Mouse (Mus musculus) kidney, postnatal 4 days (tissue): Measurements from ENCODE around the gene Klhl5.

ENCODE experiments used
- DNase-seq, 2 experiments: peaks; one replicate each; pipeline ENCODE4 v3.0.0; 2021; ENCODE audit warnings: mixed read lengths in 2 of 2

The Klhl5 gene

DNA sequence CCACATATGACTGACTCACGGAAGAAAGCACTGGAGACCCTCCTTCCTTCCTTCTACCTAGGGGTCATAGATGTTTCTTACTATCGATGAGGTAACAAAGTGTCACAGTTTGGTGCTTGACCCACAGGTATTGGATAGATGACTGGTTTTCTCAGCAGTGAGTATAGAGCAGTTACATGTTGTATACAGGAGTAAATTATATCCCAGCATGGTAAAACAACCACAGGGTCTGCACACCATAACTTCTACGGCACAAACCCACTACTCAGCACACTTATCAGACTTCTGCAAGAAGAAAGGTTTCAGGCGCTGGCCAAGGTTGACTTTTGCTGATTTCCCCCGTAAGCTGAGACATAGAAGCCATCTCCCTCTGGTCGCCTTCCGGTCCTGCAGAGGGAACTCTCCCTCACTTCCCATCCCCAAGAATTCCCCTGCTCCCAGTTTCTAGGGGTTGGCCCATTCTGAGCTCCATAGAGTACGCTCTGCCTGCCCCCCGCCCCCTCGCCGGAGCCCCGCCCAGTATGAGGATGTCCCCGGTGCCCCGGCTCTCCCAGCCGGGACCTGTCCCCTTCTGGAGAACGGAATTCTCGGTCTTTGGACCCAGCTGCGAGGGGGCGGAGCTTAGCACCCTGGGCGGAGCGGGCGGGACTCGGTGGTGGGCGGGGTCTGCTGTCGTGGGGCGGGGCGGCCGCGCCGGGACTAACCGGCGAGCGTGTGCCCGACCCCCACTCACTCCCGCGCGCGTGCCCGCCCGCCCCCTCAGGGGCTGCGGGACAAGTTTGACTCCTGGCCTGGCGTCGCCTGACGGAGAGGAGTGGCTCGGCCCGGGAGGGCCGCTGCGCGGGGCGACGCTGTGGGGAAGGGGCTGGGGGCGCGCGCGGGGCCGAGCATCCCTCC lies at the start of gene Klhl5:
Klhl5 (plus strand) TSS at position 664 of the 897 bp plus-strand sequence.
- peak; percentile 98 for DNase-seq

DNA sequence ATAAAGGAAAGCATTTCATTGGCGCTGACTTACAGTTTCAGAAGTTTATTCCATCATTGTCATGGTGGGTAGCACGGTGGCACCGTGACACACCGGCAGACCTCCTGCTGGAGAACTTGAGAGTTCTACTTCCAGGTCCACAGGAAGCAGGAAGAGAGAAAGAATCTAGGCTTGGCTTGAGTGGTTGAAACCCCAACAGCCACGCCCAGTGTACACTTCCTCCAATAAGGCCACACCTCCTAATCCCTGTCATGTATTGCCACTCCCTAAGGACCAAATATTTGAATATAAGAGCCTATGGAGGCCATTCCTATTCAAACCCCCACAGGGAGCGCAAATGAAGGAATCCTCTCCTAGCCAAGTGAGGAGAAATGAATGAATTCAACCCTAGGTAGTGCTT lies 49.7 kb upstream of the Klhl5 start:
- DNase-seq, result no peak

DNA sequence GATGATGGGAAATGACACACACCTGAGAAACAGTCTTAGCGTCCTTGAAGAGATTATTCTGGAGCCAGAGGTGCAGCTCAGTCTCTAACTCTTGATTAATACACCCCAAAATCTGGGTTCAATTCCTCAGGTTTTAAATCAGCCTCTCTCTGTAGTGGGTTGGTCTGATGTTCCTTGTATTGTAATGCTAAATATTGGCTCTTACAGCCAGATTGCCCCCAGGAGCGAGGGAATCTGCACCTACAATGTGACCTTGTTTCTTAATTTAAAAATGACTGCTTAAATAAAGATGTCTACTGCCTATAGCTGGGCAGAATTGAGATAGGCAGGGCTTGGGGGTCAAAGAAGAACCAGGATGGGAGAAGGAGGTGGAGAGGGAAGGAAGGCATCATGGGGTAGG lies 47.5 kb upstream of the Klhl5 start:
- no peak for DNase-seq

DNA sequence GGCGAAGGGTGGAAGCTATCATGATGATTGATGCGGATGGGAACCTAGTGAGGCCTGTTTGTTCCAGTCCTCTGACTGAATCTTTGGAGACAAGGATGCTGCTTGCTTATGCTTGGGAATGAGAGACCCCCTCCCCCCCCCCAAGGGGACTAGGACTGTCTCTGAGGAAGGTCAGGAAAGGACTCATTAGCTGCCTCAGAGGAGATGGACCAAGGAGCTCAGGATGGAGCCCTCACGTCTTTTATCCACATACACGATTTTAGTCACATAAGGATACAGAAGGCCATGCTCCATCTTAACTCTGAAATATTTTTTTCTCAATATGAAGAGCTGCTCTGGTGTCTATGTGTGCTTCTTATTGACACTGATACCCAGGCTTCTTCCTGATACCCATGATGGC lies 45.1 kb upstream of the Klhl5 start:
- DNase-seq, result no peak

DNA sequence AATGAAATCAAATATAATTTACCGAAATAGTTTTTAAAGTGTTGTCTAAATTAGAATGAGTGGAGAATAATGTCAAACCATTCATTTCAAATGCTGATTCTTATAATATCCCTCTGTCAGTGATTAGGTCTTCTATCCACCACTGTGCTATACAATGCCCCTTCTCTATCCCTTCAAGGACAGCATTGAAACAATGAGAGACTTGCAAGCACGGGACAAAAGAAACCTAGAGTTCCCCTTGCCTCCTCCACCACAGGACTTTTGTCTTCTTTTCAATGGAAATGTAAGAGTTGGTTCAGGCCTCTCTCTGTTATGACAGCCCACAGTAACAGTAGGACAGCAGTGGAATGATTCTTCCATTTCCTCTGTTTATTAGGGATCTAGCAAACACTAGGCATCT lies 44.1 kb upstream of the Klhl5 start:
- no peak for DNase-seq

DNA sequence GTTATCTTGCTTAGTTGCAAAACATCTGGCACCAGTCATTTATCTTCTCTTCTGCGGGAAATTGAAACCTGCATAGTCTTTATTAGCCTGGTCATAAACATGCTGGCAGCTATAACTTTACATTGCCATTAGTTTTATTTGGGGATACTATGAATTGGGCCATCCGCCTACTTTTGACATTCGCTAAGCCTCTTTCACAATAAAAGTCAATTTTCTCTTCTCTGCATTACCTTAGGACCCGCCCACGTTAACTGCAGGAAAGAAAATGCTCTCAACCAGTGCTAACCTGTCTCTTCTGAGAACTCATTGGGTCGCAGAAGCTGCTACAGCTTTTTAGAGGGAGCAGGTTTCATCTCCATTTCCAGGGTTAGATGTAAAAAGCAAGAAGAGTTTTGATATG lies 39.2 kb upstream of the Klhl5 start:
- no peak for DNase-seq

DNA sequence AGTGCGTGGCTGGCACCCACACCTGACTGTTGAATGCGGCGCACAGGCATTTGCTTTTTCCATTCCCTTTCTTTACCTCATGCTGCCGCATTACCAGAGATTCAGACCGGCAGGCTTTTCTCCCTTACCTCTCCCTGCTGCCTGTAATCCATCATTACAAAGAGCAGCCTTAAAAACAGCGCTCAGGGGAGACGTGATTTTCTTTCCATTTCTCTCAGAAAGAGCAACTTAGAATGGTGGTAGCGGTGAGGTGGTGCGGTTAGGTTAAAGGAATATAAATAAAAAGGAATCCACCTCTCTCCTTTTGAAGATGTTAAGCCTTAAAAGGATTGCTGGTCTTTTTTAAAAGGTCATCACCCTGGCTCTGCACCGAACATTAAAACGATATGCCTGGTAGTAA lies 37.5 kb upstream of the Klhl5 start:
- DNase-seq, result no peak

DNA sequence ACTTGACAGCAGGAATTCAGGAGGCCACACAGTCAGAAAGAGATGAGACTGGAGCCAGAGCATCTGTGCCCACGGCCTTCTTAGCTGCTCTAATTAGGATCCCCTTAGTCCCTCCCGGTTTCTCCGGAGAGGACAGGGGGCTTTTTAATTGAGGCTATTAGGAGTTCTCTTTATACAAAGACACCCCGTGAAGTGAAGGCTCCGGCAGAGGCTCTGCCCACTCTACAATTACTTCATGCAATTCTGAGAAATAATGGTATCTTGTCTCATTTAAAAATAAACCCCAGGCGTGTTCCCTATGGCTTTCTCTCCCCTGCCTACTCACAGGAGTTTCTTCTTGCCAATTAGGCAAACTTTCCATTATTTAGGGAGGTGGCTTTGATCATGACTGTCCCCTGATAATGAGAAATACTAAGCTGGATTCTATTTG lies 35.6 kb upstream of the Klhl5 start:
- no peak for DNase-seq

DNA sequence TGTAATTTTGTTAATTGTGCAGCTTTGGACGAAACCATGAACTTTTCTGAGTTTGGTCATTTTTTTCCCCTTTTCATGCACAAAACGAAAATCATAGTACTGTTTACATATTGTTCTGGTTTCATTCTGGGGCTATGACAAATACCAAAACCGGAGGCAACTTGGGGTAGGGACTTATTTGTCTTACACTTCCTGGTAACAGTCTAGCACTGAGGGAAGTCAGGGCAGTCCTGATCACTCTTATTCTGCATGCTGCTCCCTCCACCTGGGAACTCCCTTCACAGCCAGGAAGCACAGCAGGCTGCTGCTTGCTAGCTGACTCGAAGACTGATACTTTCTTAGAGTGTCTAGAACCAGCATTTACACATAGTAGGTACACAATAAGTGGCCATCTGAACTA lies 34.1 kb upstream of the Klhl5 start:
- no peak for DNase-seq

DNA sequence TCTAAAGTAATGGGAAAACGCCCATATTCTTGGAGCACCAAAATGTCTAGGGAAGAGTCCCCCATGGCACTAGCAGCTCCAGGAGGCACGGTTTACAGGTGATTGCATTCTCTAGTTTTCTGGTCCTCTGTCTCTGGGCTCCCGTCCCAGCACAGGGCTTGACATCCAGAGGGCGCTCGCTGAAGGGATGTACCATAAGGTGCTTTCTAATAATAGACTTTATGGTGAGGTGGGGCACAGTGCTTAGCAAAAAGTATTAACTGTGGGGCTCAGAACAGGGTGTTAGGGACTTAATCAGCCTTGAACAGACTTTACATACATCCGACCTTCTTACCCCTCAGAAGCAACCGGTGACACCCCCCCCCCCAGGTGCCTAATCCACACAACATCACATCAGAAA lies 32.6 kb upstream of the Klhl5 start:
- peak; percentile 29 to 35 for DNase-seq

DNA sequence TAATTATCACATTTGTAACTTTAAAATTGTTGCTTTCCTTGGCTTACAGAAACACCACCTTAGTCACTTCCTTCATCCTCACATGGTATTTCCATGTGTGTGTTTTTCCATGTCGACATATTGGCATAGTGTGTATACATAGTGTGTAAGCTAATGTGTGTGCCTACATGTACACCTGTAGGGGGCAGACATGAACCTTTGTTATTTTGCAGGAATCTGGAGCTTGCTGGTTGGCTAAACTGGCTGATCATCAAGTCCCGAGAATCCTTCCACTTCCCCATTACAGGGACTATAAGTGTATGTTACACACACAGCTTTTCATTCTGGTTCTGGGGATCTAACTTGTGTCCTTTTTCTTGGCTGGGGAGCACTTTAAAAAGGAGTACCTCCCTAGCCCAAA lies 31.3 kb upstream of the Klhl5 start:
- no peak for DNase-seq

DNA sequence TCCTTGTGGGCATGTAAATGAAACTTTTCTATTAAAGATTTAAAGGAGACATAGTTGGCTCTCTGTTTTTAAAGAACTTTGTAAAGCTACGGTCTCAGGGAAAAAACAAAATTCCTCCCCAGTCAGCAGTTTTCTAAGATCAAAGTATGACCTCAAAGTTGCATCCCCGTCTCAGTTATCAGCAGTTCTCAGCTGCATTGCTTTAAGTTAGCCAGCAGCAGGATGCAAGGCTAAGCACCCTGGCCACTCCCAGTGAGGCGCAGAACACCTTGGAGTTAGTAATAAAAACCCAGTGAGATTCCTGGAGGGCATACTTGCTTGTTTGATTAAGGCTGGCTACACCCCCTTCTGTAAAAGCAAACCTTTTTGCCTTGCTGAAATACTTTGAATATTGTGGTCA lies 30.6 kb upstream of the Klhl5 start:
- DNase-seq, result no peak

DNA sequence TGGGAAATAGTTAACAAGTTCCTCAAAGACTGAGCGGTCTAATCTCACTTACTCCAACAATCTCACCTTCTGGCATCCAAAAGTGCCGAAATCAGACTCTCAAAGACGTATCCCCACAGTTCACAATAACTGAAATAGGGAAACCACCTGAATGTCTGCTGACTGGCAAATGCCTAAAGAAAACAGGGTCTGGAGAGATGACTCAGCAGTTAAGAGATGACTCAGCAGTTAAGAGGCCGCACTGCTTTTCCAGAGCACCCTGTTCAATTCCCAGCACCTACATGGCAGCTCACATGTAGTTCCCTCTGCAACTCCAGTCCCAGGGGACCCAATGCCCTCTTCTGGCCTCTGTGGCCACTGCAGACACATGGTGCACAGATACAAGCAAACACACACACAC lies 29.3 kb upstream of the Klhl5 start:
- DNase-seq, result no peak

DNA sequence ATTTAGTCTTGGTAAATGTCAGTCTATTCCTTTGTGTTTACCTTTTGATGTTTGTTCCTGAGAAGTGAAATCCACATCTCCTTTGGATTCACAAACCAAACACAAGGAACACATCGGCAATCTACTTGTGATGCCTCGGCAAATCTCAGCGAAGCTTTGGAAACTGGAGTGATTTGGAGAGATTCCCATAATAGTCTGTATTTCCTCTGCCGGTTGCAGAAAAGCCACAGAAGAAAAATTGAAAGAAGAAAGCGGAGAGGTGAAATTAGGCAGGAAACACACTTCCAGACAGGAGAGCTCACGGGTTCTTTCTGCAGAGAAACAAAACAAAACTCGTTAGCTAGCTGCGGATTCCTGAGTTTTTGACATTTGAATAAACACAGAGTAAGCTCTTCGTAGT lies 27.5 kb upstream of the Klhl5 start:
- peak in 1 of 2 experiments; percentile 36 for DNase-seq

DNA sequence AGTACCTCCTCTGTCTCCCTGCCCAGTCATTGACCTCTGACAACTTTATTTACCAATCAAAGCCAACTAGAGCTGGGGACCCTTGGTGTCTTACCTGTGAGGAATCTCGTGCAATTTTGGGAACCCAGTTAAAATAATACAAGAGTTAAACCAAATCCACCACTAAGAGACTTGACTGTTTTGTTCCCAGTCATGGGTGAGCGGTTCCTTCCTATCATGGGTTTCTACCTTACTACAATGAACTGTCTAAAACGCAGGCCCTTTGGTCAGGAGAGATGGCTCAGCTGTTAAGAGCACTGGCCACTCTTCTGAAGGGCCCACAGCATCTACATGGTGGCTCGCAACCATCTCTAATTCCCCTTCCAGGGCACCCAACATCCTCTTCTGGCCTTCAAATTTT lies 25.5 kb upstream of the Klhl5 start:
- DNase-seq, result no peak

DNA sequence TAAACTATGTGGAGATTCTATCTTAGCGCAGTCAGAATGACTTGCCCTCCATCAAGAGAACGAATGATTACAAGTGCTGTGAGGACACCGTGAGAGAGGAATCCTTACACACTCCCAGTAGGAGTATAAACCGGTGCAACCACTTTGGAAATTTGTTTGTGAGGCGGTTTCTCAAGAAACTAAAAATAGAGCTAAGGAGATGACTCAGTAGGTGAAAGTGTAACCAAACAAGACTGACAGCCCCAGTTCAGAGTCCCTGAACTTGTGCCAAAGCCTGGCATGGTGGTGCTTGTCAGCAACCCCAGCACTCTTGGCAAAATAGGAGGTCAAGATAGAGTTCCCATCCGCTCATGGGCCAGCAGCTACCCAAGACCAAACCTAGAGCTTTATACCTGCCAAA lies 20.8 kb upstream of the Klhl5 start:
- peak in 1 of 2 experiments; percentile 24 for DNase-seq

DNA sequence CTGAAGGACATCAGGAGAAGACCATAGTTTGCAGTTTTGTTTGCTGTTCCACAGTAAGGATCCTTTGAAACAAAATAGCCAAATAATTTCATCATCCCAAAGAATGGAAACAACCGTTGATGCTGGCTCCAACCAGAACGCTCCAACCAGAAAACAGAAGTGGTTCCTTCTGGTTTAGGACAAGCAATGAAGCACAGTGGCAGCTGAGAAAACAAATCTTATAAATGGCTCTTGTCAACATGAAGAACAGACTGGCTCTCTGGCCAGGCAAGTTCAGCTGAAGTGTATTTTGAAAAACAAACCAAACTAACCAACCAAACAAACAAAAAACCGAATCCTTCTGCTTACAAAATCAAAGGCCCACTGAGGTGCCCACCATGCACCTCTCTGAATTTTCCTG lies 17.6 kb upstream of the Klhl5 start:
- DNase-seq, result no peak

DNA sequence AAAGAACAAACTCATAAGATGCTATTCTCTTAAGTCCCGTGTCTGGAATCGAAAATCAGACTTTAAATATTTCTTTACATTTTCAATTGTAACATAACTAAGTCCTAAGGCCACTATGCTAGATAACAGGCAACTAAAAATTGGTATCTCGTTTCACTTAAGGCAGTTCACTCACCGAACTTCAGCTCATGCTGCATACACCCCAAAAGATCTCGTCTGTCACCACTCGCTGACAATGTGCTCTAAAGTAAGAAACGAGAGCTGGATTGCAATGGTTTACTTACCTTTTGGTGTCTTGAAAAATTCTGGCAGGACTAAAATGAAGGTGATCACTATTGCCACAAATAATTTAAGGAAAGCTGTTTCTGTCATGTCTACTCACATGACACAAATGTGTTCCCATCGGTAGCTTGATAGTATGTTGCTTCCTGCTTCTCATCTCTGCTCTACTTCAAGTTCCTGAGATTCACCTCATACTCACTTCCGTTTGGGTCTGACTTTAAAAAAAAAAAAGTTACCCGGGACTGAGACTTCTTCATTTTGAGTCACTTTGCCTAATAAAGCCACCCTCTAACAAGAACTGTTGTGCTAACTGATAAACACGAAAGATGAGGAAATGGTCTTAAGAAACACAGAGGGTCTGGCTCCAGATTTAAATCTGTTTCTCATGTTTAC lies 16.0 kb upstream of the Klhl5 start:
- DNase-seq, result no peak

DNA sequence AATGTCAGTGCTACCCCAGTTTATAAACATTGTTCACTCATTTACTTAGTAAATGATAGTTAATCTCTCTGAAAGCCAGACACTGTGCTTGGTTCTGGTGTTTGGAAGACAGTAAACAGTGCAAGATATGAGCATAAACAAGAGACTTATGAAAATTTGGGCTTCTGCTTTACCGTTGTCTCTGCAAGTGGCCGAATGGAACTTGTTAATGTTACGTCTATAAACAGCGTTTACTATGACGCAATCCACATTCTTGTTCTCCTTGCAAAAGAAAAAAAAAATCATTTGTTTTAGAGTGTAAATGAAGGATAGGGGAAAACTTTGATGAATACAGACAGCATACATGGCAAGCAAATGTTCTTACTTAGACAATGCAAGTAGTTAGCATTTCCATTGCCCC lies 15.4 kb upstream of the Klhl5 start, which contains the start of gene Tmem156:
Tmem156 (minus strand) TSS at position 212 of the 400 bp plus-strand sequence.
- no peak for DNase-seq

DNA sequence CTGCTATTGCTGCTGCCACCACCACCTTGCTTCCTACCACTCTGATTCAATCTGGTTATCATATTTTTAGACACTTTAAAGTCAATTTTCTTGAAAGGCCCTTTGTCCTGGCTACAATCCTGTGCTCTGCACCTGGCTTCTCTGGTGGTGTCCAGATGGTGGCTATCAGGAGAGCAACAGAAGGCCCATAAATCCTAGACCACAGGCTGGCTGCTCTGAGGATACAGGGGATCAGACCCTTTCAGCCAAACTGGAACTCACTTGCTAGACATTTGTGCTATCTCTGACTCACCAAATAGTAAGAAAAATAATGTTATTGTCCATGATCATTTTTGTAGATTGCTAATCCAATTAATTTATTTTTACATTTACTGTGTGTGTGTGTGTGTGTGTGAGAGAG lies 13.6 kb upstream of the Klhl5 start:
- DNase-seq, result no peak

DNA sequence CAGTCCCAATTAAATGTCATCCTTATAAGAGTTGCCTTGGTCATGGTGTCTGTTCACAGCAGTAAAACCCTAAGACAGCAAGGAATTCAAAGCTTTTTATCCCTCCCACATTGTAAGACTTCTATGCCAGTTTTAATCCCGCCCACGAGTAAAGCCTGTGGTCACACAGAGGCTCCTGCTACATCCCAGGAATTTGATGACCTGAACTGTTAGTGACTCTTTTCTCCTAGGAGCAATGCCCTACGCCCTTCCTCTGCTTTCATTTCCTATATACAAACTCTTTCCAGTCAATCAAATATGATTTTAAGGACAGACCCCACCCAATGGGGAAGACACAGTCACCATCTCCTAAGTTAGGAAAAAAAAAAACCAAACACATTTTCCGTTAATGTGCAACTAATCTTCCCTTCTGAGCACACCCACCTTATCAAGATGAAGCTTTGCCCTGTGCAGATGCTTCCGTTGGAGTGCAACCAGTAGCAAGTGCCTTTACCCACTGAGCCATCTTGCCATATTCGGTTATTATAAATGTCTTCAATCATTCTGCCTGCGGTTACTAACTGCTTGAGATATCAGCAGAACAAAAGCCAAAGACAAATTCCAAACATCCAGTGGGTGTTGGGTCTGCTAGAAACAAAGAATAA lies 12.3 kb upstream of the Klhl5 start:
- no peak for DNase-seq

DNA sequence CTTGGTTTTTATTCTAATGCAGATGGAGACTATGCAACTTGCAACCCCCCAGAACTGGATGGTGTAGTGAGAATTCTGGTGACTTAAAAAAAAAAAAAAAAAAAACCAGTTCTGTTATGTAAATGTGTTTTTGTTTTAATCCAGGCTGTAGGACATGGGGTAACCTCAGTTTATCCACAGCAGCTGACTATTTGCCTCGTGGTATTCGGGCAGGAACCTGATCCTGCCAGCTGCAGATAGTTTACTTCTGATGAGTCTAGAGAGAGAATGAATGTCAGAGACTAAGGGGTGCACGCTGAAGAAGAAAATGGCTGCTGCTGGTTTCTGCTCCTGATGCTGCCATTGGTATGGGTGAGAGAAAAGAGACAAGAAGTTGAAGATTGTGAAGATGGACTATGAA lies 11.3 kb upstream of the Klhl5 start:
- DNase-seq, result no peak

DNA sequence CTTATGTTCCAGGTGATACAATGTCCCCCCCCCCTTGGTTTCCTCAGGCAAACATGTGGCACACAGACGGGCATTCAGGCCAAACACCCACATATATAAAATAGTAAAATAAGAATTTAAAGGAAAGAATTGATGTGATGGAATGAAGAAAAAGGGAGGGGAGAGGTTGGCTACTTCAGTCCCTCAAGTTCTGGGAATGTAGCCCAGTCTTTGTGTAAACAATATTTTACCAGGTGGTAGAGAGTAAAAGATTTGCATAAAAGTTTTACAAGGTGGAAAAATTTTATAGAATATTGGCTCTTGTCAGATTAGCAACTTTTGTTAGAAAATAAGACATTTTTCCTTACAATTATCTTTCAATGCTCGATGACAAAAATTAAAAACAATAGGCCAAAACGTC lies 10.5 kb upstream of the Klhl5 start:
- no peak for DNase-seq

DNA sequence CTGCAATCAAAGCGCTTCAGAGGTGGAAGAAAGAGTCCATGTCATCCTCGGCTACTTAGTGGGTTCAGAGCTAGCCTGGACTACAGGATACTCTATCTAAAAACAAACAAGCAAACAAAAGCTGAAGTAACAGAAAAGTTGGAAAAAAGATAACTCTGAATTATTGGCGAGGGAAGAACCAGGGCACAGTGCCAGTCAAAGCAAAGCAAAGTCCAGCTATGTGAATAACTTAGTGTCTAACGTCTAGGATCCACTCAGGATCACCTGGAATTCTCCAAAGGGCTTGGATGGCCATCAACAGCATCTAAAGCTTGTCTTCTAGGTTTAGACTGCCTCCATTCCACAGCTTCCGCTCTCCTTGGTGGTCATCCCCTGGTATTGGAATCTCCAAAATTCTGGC lies 9.9 kb upstream of the Klhl5 start:
- no peak for DNase-seq
